Mouse (Mus musculus) heart, embryonic 13.5 days (tissue): ENCODE measurements at regions not wholly inside any gene's neighbourhood (a gene's known extent, or its start where the extent isn't known, plus 50 kb on each side); places are given as distances from the start of the nearest gene placed in this dataset.

Experiments
- ATAC-seq: fragments of 200-750 bp; cut with Nextera tagmentation; 2 replicates; pipeline ENCODE4 v1.8.0; 2017; ENCODE audit warnings: moderate TSS enrichment; ENCODE audit not compliant: insufficient number of reproducible peaks, low FRiP score, low TSS enrichment; ENCODE audit errors: extremely low read depth
- H3K27ac ChIP-seq: fragments of 300-500 bp; sonication (generic); replicated peaks from 2 replicates; pipeline ENCODE4 v1.5.1; 2015; ENCODE audit warnings: moderate library complexity, mild to moderate bottlenecking, inconsistent platforms
- H3K27me3 ChIP-seq: fragments of 300-500 bp; sonication (generic); replicated peaks from 2 replicates; pipeline ENCODE4 v1.6.1; 2015; ENCODE audit warnings: mild to moderate bottlenecking, inconsistent platforms
- H3K36me3 ChIP-seq: fragments of 300-500 bp; sonication (generic); 2 replicates; pipeline ENCODE4 v1.6.1; 2015; ENCODE audit warnings: mild to moderate bottlenecking, inconsistent platforms
- H3K4me1 ChIP-seq: fragments of 300-500 bp; sonication (generic); 2 replicates; pipeline ENCODE4 v1.6.1; 2015; ENCODE audit warnings: inconsistent platforms
- H3K4me2 ChIP-seq: fragments of 300-500 bp; sonication (generic); 2 replicates; pipeline ENCODE4 v1.6.1; 2015; ENCODE audit warnings: inconsistent platforms, mild to moderate bottlenecking, moderate library complexity
- H3K4me3 ChIP-seq: fragments of 300-500 bp; sonication (generic); 2 replicates; pipeline ENCODE4 v1.5.1; 2015; ENCODE audit warnings: moderate library complexity, mild to moderate bottlenecking, inconsistent platforms
- H3K9ac ChIP-seq: fragments of 300-500 bp; sonication (generic); 2 replicates; pipeline ENCODE4 v1.6.1; 2015; ENCODE audit warnings: inconsistent platforms, mild to moderate bottlenecking, moderate library complexity
- H3K9me3 ChIP-seq: fragments of 300-500 bp; sonication (generic); 2 replicates; pipeline ENCODE4 v1.6.1; 2016; ENCODE audit warnings: inconsistent platforms
- WGBS: fragments of 180-500 bp; shearing (Covaris S2); methylation state at CpG from one replicate; pipeline ENCODE4 v1.1.7; 2015; ENCODE audit warnings: mixed read lengths; 5-methylcytosine and 5-hydroxymethylcytosine counted together

DNA sequence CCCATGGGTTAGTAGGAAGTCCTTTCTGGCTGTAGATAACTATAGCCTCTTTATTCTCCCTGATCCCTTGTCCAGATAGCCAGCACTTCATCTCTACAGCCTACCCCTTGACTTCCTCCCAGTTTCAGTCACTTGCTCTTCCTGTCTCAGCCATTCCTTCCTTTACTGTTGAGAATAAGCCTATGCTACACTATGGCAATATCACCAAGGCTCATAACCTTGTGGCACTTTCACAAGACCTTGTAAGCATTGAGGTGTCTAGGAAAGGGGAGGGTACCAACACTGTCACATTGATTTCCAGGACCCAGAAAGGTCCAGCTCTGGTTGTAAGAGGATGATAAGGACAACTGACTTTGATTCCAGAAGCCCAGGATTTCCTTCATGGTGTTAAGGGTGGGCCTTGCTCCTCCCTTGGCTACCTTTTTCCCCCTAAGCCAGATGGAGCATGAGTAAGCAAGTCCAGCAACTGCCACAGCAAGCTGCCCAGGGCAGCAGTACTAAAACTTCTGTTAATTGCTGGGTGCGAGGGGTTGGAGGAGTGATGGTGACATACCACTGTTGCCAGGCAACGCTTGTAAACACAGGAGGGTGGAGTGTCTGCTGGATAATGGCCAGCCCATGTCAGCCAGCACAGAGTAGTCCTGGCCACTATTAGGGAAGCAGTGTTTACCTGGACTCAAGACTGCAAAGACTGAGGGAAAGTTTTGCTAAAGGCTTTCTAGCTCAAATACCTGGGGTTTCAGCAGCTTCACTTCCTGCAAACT is 75.7 kb downstream of the Ankrd16 start:
- H3K4me1 ChIP-seq = peaks cover 7% of the 10 kb centered on the region; the same call in 1 of the 2 replicates
- no peaks in the 10 kb centered on the region for H3K27me3 ChIP-seq
- H3K9ac ChIP-seq = no peak overlapping the region
- H3K27ac ChIP-seq = no peak overlapping the region
- no peak overlapping the region for H3K4me3 ChIP-seq
- no peaks in the 10 kb centered on the region for H3K36me3 ChIP-seq
- WGBS = 14% methylated on average over 2 of the region's 2 CpGs
- no peak overlapping the region for H3K4me2 ChIP-seq
- no peaks in the 10 kb centered on the region for H3K9me3 ChIP-seq
- no peak for ATAC-seq

- H3K9ac ChIP-seq = no peak overlapping the region
- no peak overlapping the region for H3K4me2 ChIP-seq
- no peak for ATAC-seq
- no peaks in the 10 kb centered on the region for H3K36me3 ChIP-seq
- peaks cover 5% of the 10 kb centered on the region for H3K9me3 ChIP-seq
- no peaks in the 10 kb centered on the region for H3K27me3 ChIP-seq
- no peaks in the 10 kb centered on the region for H3K4me1 ChIP-seq
- H3K4me3 ChIP-seq = no peak overlapping the region
- H3K27ac ChIP-seq = no peak overlapping the region
- 29% methylated on average over 2 of the region's 2 CpGs for WGBS
Observed at GRCm38 (mm10) chr2:11869983-11870382, 92.3 kb downstream of the Ankrd16 start.

GRCm38 (mm10) chr2:11880005-11880404 is 102.3 kb downstream of the Ankrd16 start:
- Histone ChIP-seq H3K4me2 (no peak overlapping the region), H3K4me3 (no peak overlapping the region), H3K36me3 (no peaks in the 10 kb centered on the region), H3K4me1 (no peaks in the 10 kb centered on the region), H3K9ac (no peak overlapping the region), H3K27me3 (no peaks in the 10 kb centered on the region), H3K9me3 (peaks cover under 1% of the 10 kb centered on the region; the same call in 1 of the 2 replicates), H3K27ac (no peak overlapping the region)
- no peak for ATAC-seq
- WGBS = 48% methylated on average over 1 of the region's 1 CpGs

DNA sequence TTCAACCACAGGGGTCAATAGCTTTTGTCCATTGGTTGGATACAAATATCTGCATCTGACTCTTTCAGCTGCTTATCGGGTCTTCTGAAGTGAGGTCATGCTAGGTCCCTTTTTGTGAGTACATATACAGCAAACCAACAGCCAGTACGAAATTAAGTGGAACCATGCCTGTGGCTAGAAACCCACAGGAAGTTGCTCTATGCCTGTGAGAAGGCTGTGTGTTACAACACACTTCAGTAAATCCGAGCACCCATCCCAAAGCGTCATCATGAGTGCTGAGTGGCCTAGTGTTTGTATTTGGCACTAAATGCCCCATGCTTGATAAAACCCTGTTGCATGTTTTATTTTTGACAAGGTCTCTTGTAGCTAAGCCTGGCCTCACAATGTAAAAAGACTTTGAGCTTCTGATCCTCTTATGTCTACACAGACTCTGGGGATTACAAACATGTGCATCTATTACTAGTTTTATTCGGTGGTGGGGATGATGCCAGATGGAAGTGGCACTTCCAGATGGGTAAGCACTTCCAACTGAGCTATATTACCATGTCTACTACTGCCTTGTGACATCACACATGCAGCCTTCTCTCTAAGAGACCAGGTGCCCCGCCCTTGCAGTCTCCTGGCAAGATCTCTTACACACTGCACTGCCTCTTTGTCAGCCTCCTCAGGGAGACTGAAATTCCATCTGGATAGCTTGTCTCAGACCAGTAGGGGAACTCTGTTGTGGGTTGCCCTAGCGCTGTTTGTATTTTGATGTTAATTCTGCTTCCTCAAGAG is 117.3 kb downstream of the Ankrd16 start:
- WGBS = 68% methylated on average over 7 of the region's 7 CpGs
- Histone ChIP-seq H3K4me3 (no peak overlapping the region), H3K4me2 (no peak overlapping the region), H3K9ac (no peak overlapping the region), H3K27me3 (no peaks in the 10 kb centered on the region), H3K27ac (no peak overlapping the region), H3K36me3 (no peaks in the 10 kb centered on the region), H3K4me1 (no peaks in the 10 kb centered on the region), H3K9me3 (no peaks in the 10 kb centered on the region)
- no peak for ATAC-seq

GRCm38 (mm10) chr2:11899698-11900660 is 122.3 kb downstream of the Ankrd16 start:
- Histone ChIP-seq H3K27me3 (no peaks in the 10 kb centered on the region), H3K9me3 (0 out of 2 replicates have a peak, but pooled peaks cover 3% of the 10 kb centered on the region), H3K9ac (no peak overlapping the region), H3K27ac (no peak overlapping the region), H3K36me3 (no peaks in the 10 kb centered on the region), H3K4me3 (no peak overlapping the region), H3K4me1 (no peaks in the 10 kb centered on the region), H3K4me2 (no peak overlapping the region)
- no peak for ATAC-seq
- 76% methylated on average over 11 of the region's 11 CpGs for WGBS

DNA sequence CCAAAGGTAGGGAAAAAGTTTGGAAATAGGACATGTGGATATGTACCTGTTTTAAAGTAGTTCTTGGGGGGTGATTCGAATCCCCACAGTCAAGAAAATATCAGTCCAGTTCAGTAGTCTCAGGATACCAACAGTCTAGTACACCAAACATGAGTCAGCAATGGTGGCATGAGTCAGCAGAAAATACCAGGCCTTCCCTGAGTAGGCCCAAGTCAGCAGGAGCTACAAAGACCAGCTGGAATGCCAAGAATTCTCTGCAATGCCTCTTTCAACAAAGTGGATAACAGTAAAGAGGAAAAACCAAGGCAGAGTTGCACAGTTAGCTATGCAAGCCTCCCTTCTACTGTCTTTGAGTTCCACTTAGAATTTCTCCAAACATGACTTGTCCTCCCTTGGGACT is 137.1 kb downstream of the Ankrd16 start:
- no peak overlapping the region for H3K27ac ChIP-seq
- peak; percentile 80 for ATAC-seq
- H3K9ac ChIP-seq = no peak overlapping the region
- no peaks in the 10 kb centered on the region for H3K36me3 ChIP-seq
- no peak overlapping the region for H3K4me3 ChIP-seq
- WGBS = 70% methylated on average over 1 of the region's 1 CpGs
- no peaks in the 10 kb centered on the region for H3K4me1 ChIP-seq
- H3K9me3 ChIP-seq = no peaks in the 10 kb centered on the region
- no peak overlapping the region for H3K4me2 ChIP-seq
- no peaks in the 10 kb centered on the region for H3K27me3 ChIP-seq

GRCm38 (mm10) chr2:11917373-11917772 is 139.7 kb downstream of the Ankrd16 start:
- Histone ChIP-seq H3K4me1 (no peaks in the 10 kb centered on the region), H3K36me3 (no peaks in the 10 kb centered on the region), H3K9me3 (no peaks in the 10 kb centered on the region), H3K4me2 (no peak overlapping the region), H3K4me3 (no peak overlapping the region), H3K9ac (no peak overlapping the region), H3K27ac (no peak overlapping the region), H3K27me3 (no peaks in the 10 kb centered on the region)
- no peak for ATAC-seq

DNA sequence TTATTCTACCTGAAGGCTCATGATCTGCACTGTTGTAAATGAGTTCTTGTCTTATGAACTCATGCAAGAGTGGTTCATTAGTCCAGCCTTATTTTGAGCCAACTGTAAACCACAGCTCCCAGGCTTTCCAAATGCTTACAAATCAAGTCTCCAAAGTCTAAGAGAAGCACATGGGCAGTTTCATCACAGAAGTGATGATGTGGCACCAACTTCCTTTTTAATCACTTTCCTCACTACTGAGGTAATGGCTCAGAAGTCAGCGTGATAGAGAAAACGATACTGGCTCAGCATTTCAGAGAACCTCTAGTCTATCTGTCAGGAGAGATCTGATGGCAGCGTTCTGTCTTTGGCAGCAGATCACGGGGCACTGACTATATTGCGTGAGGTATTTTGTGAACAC is 140.4 kb downstream of the Ankrd16 start:
- no peak for ATAC-seq
- WGBS = 65% methylated on average over 5 of the region's 5 CpGs
- H3K4me2 ChIP-seq = no peak overlapping the region

DNA sequence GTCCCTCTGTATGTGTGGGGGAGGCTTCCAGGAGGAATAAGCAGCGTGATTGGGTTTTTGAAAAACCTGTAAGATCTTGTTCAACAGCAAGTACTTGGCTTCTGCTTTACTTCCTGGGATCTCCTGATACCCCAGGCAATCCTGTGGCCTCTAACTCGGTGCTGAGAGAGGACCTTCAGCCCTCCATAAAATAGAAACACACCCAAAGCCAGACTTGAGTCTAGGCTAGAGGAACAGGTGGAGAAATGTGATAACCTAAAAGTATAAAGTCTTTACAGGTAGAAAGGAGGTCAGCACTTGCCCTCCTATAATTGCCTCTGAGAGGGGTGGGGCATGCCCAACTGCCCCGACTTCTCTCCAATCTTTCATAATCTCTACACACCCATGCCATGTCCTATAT is 183.1 kb downstream of the Ankrd16 start:
- Histone ChIP-seq H3K4me3 (no peak overlapping the region), H3K9me3 (no peaks in the 10 kb centered on the region), H3K36me3 (no peaks in the 10 kb centered on the region), H3K27ac (no peak overlapping the region), H3K9ac (no peak overlapping the region), H3K4me1 (no peaks in the 10 kb centered on the region), H3K4me2 (no peak overlapping the region), H3K27me3 (no peaks in the 10 kb centered on the region)
- ATAC-seq = no peak
- 75% methylated on average over 3 of the region's 3 CpGs for whole genome bisulfite sequencing

More for the DNA sequence above, 140.4 kb downstream of the Ankrd16 start:
- H3K27ac ChIP-seq = no peak overlapping the region
- no peak overlapping the region for H3K9ac ChIP-seq
- no peaks in the 10 kb centered on the region for H3K9me3 ChIP-seq
- H3K4me1 ChIP-seq = no peaks in the 10 kb centered on the region
- no peaks in the 10 kb centered on the region for H3K36me3 ChIP-seq
- H3K27me3 ChIP-seq = no peaks in the 10 kb centered on the region
- no peak overlapping the region for H3K4me3 ChIP-seq

DNA sequence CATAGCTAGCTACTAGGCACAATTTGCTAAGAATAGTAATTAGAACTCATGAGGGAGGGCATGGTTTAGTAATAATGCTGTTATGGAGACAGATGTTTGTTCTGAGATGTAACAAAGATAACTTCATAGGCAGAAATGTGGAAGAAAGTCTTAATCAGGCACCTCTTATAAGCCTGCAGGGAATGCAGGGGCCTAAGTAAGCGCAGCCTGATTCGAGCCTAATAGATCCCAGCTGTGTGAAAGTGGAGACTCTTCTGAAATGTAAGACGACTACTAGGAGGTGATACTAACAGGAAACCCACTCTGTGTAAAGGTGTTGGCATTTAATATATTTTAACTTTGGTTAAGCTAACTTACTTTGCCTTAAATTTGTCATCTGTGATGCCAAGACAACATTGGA is 187.7 kb downstream of the Ankrd16 start:
- Histone ChIP-seq H3K4me3 (no peak overlapping the region), H3K4me1 (no peaks in the 10 kb centered on the region), H3K4me2 (no peak overlapping the region), H3K27ac (no peak overlapping the region), H3K9ac (no peak overlapping the region), H3K9me3 (no peaks in the 10 kb centered on the region), H3K36me3 (no peaks in the 10 kb centered on the region), H3K27me3 (no peaks in the 10 kb centered on the region)
- no peak for ATAC-seq
- 46% methylated on average over 3 of the region's 3 CpGs for WGBS

DNA sequence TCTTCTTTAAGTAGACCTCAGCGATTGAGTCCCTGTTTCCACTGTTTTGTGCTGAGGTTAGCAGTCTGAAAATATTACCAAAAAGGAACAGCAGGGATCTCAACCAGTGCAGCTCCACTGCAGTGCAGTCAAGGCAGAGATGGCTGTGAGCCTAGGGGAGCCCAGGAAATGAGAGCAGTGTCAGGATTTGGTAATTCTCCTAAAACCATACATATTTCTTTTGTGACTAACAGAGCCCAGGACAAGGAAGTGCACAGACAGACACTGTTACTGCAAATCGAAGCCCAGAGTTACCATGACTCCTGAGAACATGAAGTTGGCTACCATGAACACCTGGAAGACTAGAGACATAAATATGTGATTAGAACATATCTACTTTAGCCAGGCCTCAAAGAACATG is 189.3 kb downstream of the Ankrd16 start:
- Histone ChIP-seq H3K27ac (no peak overlapping the region), H3K4me2 (no peak overlapping the region), H3K4me3 (no peak overlapping the region), H3K27me3 (no peaks in the 10 kb centered on the region), H3K36me3 (no peaks in the 10 kb centered on the region), H3K4me1 (no peaks in the 10 kb centered on the region), H3K9ac (no peak overlapping the region), H3K9me3 (no peaks in the 10 kb centered on the region)
- no peak for ATAC-seq
- WGBS = 69% methylated on average over 2 of the region's 2 CpGs
